Mouse (Mus musculus) embryonic facial prominence, embryonic 13.5 days (tissue): Measurements from ENCODE around the gene Iqch. TPM values are rescaled to one million over a fixed set of nuclear protein-coding genes. Genes with fewer than 3 reads are reported as not detected.

Source experiments
- ATAC-seq: fragments of 200-750 bp; cut with Nextera tagmentation; 2 replicates; pipeline ENCODE4 v1.8.0; 2017; ENCODE audit warnings: low read depth; ENCODE audit not compliant: insufficient number of reproducible peaks, insufficient read depth, low FRiP score, low TSS enrichment
- H3K27ac ChIP-seq: fragments of 300-500 bp; sonication (generic); 2 replicates; pipeline ENCODE4 v1.5.1; 2015; ENCODE audit warnings: moderate library complexity, mild to moderate bottlenecking, inconsistent platforms
- H3K27me3 ChIP-seq: fragments of 300-500 bp; sonication (generic); 2 replicates; pipeline ENCODE4 v1.6.1; 2015; ENCODE audit warnings: mild to moderate bottlenecking, inconsistent platforms
- H3K36me3 ChIP-seq: fragments of 300-500 bp; sonication (generic); 2 replicates; pipeline ENCODE4 v1.6.1; 2015; ENCODE audit warnings: mild to moderate bottlenecking, inconsistent platforms
- H3K4me1 ChIP-seq: fragments of 300-500 bp; sonication (generic); 2 replicates; pipeline ENCODE4 v1.6.1; 2015; ENCODE audit warnings: inconsistent platforms
- H3K4me2 ChIP-seq: fragments of 300-500 bp; sonication (generic); 2 replicates; pipeline ENCODE4 v1.6.1; 2015; ENCODE audit warnings: moderate library complexity, mild to moderate bottlenecking, inconsistent platforms
- H3K4me3 ChIP-seq: fragments of 300-500 bp; sonication (generic); 2 replicates; pipeline ENCODE4 v1.5.1; 2015; ENCODE audit warnings: mild to moderate bottlenecking, inconsistent platforms
- H3K9ac ChIP-seq: fragments of 300-500 bp; sonication (generic); 2 replicates; pipeline ENCODE4 v1.6.1; 2015; ENCODE audit warnings: mild to moderate bottlenecking, inconsistent platforms
- H3K9me3 ChIP-seq: fragments of 300-500 bp; sonication (generic); 2 replicates; pipeline ENCODE4 v1.6.1; 2016; ENCODE audit warnings: inconsistent platforms
- WGBS: fragments of 180-500 bp; shearing (Covaris S2); methylation state at CpG from one replicate; pipeline ENCODE4 v1.1.7; 2015; ENCODE audit warnings: mixed read lengths; 5-methylcytosine and 5-hydroxymethylcytosine counted together
- polyA plus RNA-seq: library from polyadenylated mRNA; unstranded; fragments of >200 nt; fragmentation: Nextera tagmentation; extraction: Ambion mirVana; gene quantifications from 2 replicates; pipeline ENCODE4 v1.2.1, GENCODE M21; 2015

The Iqch gene
- polyA plus RNA-seq, 1 experiment from 2014 or later, result not detected

GRCm38 (mm10) chr9:63398611-63399462 is 203.5 kb downstream of the Iqch start, which contains the start of gene 2300009A05Rik:
TSS of gene 2300009A05Rik (minus strand) at chr9:63399246.
- no peaks in the 10 kb centered on the region for H3K36me3 ChIP-seq
- WGBS, result under 1% methylated on average over 68 of the region's 74 CpGs
- ATAC-seq, result peak; percentile 95

GRCm38 (mm10) chr9:63395612-63396011 is 206.7 kb downstream of the Iqch start:
- Histone ChIP-seq H3K27me3 (no peaks in the 10 kb centered on the region), H3K4me3 (no peak overlapping the region), H3K36me3 (no peaks in the 10 kb centered on the region), H3K4me2 (no peak overlapping the region), H3K27ac (no peak overlapping the region), H3K4me1 (peaks cover 9% of the 10 kb centered on the region; the same call in 1 of the 2 replicates), H3K9me3 (no peaks in the 10 kb centered on the region), H3K9ac (no peak overlapping the region)
- ATAC-seq, result no peak
- WGBS, result 80% methylated on average over 7 of the region's 7 CpGs

More at GRCm38 (mm10) chr9:63398611-63399462, 203.5 kb downstream of the Iqch start, which contains the start of gene 2300009A05Rik:
- Histone ChIP-seq H3K9me3 (no peaks in the 10 kb centered on the region), H3K4me1 (peaks cover 9% of the 10 kb centered on the region; the same call in 1 of the 2 replicates), H3K4me3 (peak within 1 kb of the TSS; percentile 93), H3K27ac (peak within 1 kb of the TSS; percentile 68), H3K4me2 (peak within 1 kb of the TSS; percentile 94), H3K9ac (peak within 1 kb of the TSS; percentile 92), H3K27me3 (no peaks in the 10 kb centered on the region)

- no peak for ATAC-seq
- WGBS, result 72% methylated on average over 2 of the region's 2 CpGs
- no peaks in the 10 kb centered on the region for H3K4me1 ChIP-seq
- no peaks in the 10 kb centered on the region for H3K27me3 ChIP-seq
- no peaks in the 10 kb centered on the region for H3K36me3 ChIP-seq
- no peak overlapping the region for H3K4me3 ChIP-seq
- H3K27ac ChIP-seq, result no peak overlapping the region
- H3K9ac ChIP-seq, result no peak overlapping the region
- H3K4me2 ChIP-seq, result no peak overlapping the region
- no peaks in the 10 kb centered on the region for H3K9me3 ChIP-seq
Observed at GRCm38 (mm10) chr9:63391307-63391706, 211.0 kb downstream of the Iqch start.

- H3K4me2 ChIP-seq, result no peak overlapping the region
- H3K9ac ChIP-seq, result no peak overlapping the region
- no peak for ATAC-seq
- no peak overlapping the region for H3K27ac ChIP-seq
- H3K4me1 ChIP-seq, result peaks cover 4% of the 10 kb centered on the region; the same call in 1 of the 2 replicates
- no peak overlapping the region for H3K4me3 ChIP-seq
- 94% methylated on average over 4 of the region's 4 CpGs for WGBS
- H3K9me3 ChIP-seq, result no peaks in the 10 kb centered on the region
- no peaks in the 10 kb centered on the region for H3K27me3 ChIP-seq
- no peaks in the 10 kb centered on the region for H3K36me3 ChIP-seq
Observed at GRCm38 (mm10) chr9:63382761-63383160, 219.5 kb downstream of the Iqch start.

- 81% methylated on average over 3 of the region's 3 CpGs for WGBS
- Histone ChIP-seq H3K9me3 (no peaks in the 10 kb centered on the region), H3K36me3 (no peaks in the 10 kb centered on the region), H3K27ac (no peak overlapping the region), H3K4me1 (peaks cover 23% of the 10 kb centered on the region), H3K27me3 (no peaks in the 10 kb centered on the region), H3K4me2 (no peak overlapping the region), H3K4me3 (no peak overlapping the region), H3K9ac (no peak overlapping the region)
- no peak for ATAC-seq
Observed at GRCm38 (mm10) chr9:63380326-63380725, 222.0 kb downstream of the Iqch start.

- no peak for ATAC-seq
- Histone ChIP-seq H3K4me3 (peak overlapping the region; percentile 88), H3K4me2 (peak overlapping the region; percentile 93), H3K4me1 (peaks cover 36% of the 10 kb centered on the region), H3K36me3 (peaks cover 21% of the 10 kb centered on the region), H3K27me3 (no peaks in the 10 kb centered on the region), H3K27ac (peak overlapping the region; percentile 88), H3K9me3 (no peaks in the 10 kb centered on the region), H3K9ac (peak overlapping the region; percentile 90)
- WGBS, result 17% methylated on average over 8 of the region's 8 CpGs
Observed at GRCm38 (mm10) chr9:63378174-63378573, 224.1 kb downstream of the Iqch start.

GRCm38 (mm10) chr9:63377270-63378142 is 224.8 kb downstream of the Iqch start, which contains the start of gene Map2k5:
TSS of gene Map2k5 (minus strand) at chr9:63377902.
- H3K36me3 ChIP-seq, result peaks cover 23% of the 10 kb centered on the region
- H3K27ac ChIP-seq, result peak within 1 kb of the TSS; percentile 88
- under 1% methylated on average over 58 of the region's 58 CpGs for WGBS
- H3K4me2 ChIP-seq, result peak within 1 kb of the TSS; percentile 93
- H3K4me3 ChIP-seq, result peak within 1 kb of the TSS; percentile 88
- H3K9me3 ChIP-seq, result no peaks in the 10 kb centered on the region
- peaks cover 38% of the 10 kb centered on the region for H3K4me1 ChIP-seq
- H3K9ac ChIP-seq, result peak within 1 kb of the TSS; percentile 90
- H3K27me3 ChIP-seq, result no peaks in the 10 kb centered on the region
- ATAC-seq, result peak; percentile 92

GRCm38 (mm10) chr9:63373315-63373714 is 229.0 kb downstream of the Iqch start:
- Histone ChIP-seq H3K4me3 (no peak overlapping the region), H3K36me3 (peaks cover 40% of the 10 kb centered on the region), H3K9ac (no peak overlapping the region), H3K4me1 (peaks cover 40% of the 10 kb centered on the region), H3K27ac (no peak overlapping the region), H3K4me2 (no peak overlapping the region), H3K9me3 (no peaks in the 10 kb centered on the region), H3K27me3 (no peaks in the 10 kb centered on the region)
- no peak for ATAC-seq
- 85% methylated on average over 2 of the region's 2 CpGs for WGBS

GRCm38 (mm10) chr9:63372541-63372940 is 229.8 kb downstream of the Iqch start:
- H3K4me1 ChIP-seq, result peaks cover 41% of the 10 kb centered on the region
- WGBS, result 70% methylated on average over 8 of the region's 8 CpGs
- H3K27ac ChIP-seq, result no peak overlapping the region

More at GRCm38 (mm10) chr9:63372541-63372940, 229.8 kb downstream of the Iqch start:
- H3K27me3 ChIP-seq, result no peaks in the 10 kb centered on the region
- ATAC-seq, result no peak
- H3K4me2 ChIP-seq, result no peak overlapping the region
- H3K9ac ChIP-seq, result no peak overlapping the region
- no peaks in the 10 kb centered on the region for H3K9me3 ChIP-seq
- H3K4me3 ChIP-seq, result no peak overlapping the region
- peaks cover 40% of the 10 kb centered on the region for H3K36me3 ChIP-seq
